Mouse (Mus musculus) megakaryocyte, embryonic 14.5 days (primary cell): Measurements from ENCODE around the gene Pigg. TPM values are rescaled to one million over a fixed set of nuclear protein-coding genes. Genes with fewer than 3 reads are reported as not detected.
A peak's percentile ranks its signal among the peaks of the same experiment; 100 is the strongest.

ENCODE experiments used
- H3K27me3 ChIP-seq: replicated peaks from 2 replicates; pipeline ENCODE3; 2012; ENCODE audit warnings: inconsistent platforms
- H3K36me3 ChIP-seq: replicated peaks from 2 replicates; pipeline ENCODE3; 2012; ENCODE audit warnings: low read length, inconsistent platforms, mixed read lengths
- H3K4me1 ChIP-seq: 2 replicates; pipeline ENCODE4 v1.6.1; 2012; ENCODE audit warnings: inconsistent platforms
- H3K4me3 ChIP-seq: replicated peaks from 2 replicates; pipeline ENCODE3; 2012; ENCODE audit warnings: moderate library complexity, mild to moderate bottlenecking, inconsistent platforms
- H3K9me3 ChIP-seq: 2 replicates; pipeline ENCODE4 v1.6.1; 2012; ENCODE audit warnings: inconsistent platforms
- FLI1 ChIP-seq: IDR thresholded peaks from 2 replicates; pipeline ENCODE4 v1.6.1; 2012; ENCODE audit warnings: low read length, inconsistent platforms, mixed read lengths
- GATA1 ChIP-seq: IDR thresholded peaks from 3 replicates; pipeline ENCODE4 v1.6.1; 2012; ENCODE audit warnings: mixed read lengths, low read length, inconsistent platforms, borderline replicate concordance
- polyA plus RNA-seq: library from polyadenylated mRNA; stranded (reverse); fragments of >175 nt; gene quantifications from 2 replicates; pipeline ENCODE4 v1.2.3, GENCODE M21; 2012; ENCODE audit warnings: low replicate concordance; ENCODE audit not compliant: insufficient read depth

The Pigg gene
- polyA plus RNA-seq, 1 experiment, result 0.55 TPM

DNA sequence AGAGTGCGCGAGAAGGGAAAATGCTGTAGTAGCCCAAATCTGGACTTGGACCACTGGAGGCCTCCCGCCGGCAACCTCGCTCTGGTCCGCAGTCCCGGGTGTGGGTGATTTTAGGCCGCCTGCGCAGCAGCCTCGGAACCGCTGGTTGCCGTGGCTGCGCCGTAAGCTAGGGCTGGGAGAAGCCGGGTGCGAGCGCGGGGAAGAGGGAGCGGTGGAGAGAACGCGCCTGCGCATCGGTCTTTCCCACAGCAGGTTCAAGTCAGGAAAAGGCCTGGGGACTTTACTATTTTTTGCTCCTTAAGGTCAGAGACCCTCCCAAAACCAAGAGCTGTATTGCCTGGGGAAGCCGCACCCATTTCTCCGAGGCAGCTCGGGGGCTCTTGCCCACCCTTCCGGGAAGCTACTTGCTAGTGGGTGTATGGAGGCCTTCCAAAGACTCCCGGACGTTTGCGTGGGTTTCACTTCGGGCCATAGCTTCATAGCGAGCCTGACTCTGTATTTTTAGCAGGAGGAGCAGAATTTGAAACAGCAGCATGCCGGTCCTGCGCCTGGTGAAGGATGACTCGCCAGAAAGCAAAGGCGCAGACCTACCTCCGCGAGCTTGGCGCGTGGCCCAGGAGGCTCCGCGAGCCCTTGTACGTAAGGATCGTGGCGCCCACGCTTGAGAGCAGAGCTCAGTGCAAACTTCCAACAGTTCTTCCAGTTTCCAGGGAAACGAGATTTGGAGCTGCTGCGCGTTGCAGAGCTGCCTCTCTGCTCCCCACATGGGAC lies 56.6 kb downstream of the Pigg start:
- Histone ChIP-seq H3K27me3 (peaks cover 65% of the 10 kb centered on the region), H3K4me3 (peak overlapping the region; percentile 94), H3K4me1 (peaks cover 86% of the 10 kb centered on the region), H3K9me3 (no peaks in the 10 kb centered on the region), H3K36me3 (peaks cover 24% of the 10 kb centered on the region)
- TF ChIP-seq FLI1, result no peak
- TF ChIP-seq GATA1, result no peak

DNA sequence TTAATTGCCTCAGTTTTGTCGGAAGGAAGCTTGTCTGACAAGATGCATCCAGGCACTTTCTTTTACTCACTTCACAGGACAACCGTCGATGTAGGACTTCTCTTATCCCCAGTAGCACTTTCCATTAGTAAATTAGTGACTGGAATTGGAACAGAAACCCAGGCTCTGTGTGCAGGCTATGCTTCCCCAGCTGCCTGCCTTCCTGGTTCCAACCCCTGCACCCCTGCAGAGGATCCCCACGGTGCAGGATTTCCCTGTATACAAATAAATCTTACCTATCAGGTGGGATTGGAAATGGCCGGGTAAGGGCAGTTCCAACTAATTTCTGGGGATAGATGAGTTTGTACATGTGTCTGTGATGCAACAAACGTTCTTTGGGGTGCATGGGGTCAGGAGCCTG lies 57.6 kb downstream of the Pigg start:
- peaks cover 24% of the 10 kb centered on the region for H3K36me3 ChIP-seq
- peaks cover 56% of the 10 kb centered on the region for H3K27me3 ChIP-seq

DNA sequence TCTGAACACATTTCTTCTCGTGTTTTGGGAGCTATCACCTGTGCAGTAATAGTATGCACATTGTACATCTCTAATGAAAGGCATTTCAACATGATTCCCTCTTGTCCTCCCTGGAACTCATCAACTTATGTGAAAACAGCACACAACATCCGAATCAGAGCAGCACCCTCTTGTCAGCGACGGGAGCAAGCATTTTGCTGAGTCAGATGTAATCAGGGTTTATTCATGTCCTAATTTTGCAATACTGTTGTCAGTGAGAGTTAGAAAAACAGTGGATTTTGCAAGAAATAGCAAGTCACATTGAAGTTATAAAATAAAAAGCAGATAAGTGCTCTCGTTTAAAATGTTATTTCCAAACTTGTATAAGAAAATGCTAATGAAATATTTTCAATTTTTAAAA lies 61.7 kb downstream of the Pigg start:
- peaks cover 87% of the 10 kb centered on the region for H3K4me1 ChIP-seq
- H3K4me3 ChIP-seq, result no peak overlapping the region
- peaks cover 44% of the 10 kb centered on the region for H3K36me3 ChIP-seq
- TF ChIP-seq FLI1, result no peak
- no peak for TF ChIP-seq GATA1
- peaks cover 18% of the 10 kb centered on the region for H3K27me3 ChIP-seq
- 0 out of 2 replicates have a peak, but pooled peaks cover 3% of the 10 kb centered on the region for H3K9me3 ChIP-seq

More for the DNA sequence above, 57.6 kb downstream of the Pigg start:
- H3K4me1 ChIP-seq, result peaks cover 85% of the 10 kb centered on the region
- H3K9me3 ChIP-seq, result no peaks in the 10 kb centered on the region
- TF ChIP-seq GATA1, result no peak
- no peak for TF ChIP-seq FLI1
- peak overlapping the region; percentile 94 for H3K4me3 ChIP-seq

DNA sequence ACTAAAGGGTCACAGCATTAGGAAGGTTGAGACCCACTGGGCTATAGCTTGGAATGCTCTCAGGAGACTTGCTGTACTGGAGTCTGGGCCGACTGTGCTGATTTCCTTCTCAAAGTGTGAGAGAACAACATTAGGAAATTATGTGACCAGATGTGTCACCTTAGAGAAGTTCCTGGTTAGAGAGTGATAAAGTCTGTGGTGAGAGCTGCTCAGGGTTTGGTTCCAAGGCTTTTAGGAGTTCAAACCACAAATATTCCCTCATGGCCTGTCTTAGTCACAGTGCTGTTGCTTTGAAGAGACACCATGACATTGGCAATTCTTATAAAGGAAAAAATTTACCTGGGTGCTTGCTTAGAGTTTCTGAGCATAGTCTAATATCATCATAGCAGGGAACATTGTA lies 63.6 kb downstream of the Pigg start:
- peaks cover 13% of the 10 kb centered on the region; the same call in 1 of the 2 replicates for H3K9me3 ChIP-seq
- H3K27me3 ChIP-seq, result peaks cover 8% of the 10 kb centered on the region
- TF ChIP-seq FLI1 (no peak), GATA1 (no peak)
- H3K36me3 ChIP-seq, result peaks cover 53% of the 10 kb centered on the region
- H3K4me3 ChIP-seq, result no peak overlapping the region
- H3K4me1 ChIP-seq, result peaks cover 85% of the 10 kb centered on the region

DNA sequence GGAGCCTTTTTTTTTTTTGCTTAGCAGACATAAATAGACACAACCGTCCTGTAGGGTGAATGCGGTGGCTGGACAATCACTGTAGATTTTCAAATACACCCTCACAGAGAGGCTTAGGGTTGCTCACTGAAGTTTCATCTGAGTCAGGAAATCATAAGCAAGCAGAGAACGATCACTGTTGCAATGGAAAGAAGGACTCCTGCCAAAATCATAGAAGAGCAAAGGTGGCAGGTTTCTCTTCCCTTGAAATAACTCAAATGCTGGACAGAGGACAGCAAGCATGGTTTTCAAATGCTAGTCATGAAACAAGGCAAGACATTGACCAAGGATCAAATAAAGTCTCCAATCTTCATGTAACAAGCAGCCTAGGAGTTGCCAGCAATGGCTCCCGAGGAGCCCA lies 65.9 kb downstream of the Pigg start:
- Histone ChIP-seq H3K27me3 (peaks cover 6% of the 10 kb centered on the region), H3K4me3 (no peak overlapping the region), H3K9me3 (peaks cover 26% of the 10 kb centered on the region), H3K36me3 (peaks cover 52% of the 10 kb centered on the region), H3K4me1 (peaks cover 81% of the 10 kb centered on the region)
- no peak for TF ChIP-seq FLI1
- no peak for TF ChIP-seq GATA1

DNA sequence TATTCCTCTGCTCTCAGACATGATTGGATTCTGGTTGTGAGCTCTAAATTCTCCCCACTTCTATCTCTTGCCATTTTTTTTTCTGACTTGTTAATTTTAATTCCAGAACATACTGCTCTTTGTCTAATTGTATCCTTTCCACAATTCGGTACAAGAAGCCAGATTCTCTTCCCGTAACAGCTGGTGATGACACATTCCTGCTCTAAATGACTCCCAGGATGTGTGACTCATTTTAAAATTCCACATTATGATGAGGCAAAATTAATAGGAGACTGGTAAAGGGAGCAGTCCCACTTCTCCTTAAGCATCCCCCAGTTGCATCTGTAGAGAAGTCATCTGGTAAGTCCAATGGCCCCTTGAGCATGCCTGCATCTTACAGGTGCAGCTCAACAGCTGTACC lies 73.2 kb downstream of the Pigg start:
- no peak for TF ChIP-seq FLI1
- no peak for TF ChIP-seq GATA1
- peaks cover 92% of the 10 kb centered on the region for H3K4me1 ChIP-seq
- peaks cover 2% of the 10 kb centered on the region for H3K27me3 ChIP-seq
- H3K9me3 ChIP-seq, result peaks cover 17% of the 10 kb centered on the region
- H3K36me3 ChIP-seq, result peaks cover 45% of the 10 kb centered on the region
- H3K4me3 ChIP-seq, result no peak overlapping the region

DNA sequence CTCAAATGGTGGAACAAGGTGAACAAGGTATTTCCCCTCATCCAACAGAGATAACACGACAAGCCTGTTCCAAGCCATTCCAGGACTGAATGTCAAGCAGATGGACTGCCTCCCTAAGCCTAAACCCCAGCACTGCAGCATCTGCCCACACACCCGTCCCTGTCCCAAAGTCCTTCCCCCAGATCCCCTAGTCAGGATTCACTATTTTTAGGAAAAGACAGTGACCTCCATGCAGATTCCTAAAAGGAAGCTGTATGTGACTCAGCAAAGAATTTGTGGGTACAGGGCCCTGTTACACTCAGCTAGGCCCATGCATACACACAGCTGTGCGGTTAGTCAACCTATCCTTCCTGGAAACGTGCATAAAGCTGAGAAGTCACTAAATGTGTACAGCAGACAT lies 74.0 kb downstream of the Pigg start:
- Histone ChIP-seq H3K36me3 (peaks cover 44% of the 10 kb centered on the region), H3K27me3 (peaks cover 2% of the 10 kb centered on the region), H3K9me3 (peaks cover 9% of the 10 kb centered on the region), H3K4me3 (no peak overlapping the region), H3K4me1 (peaks cover 92% of the 10 kb centered on the region)
- TF ChIP-seq FLI1, result no peak
- no peak for TF ChIP-seq GATA1

DNA sequence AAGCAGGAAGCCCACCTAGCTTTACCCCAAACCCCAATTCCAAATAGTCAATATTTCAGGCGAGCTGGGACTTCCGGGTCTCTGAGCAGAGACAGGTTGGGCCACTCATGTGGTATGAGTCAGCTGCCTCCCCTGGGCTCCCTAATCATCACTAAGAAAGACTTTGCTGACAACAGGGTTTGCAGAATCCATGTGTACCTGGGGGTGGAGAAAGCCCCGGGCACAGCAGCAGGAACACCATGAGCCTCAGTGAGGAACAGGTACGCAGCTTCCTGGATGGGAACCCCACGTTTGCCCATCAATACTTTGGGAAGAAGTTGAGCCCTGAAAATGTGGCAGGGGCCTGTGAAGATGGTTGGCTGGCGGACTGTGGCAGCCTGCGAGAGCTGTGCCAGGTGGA lies 75.8 kb downstream of the Pigg start, which contains the start of gene Pde6b:
Gene Pde6b, plus strand, starts transcription at position 191 of the 400 bp plus-strand sequence.
- TF ChIP-seq GATA1, result no peak
- no peak for TF ChIP-seq FLI1
- peaks cover 99% of the 10 kb centered on the region for H3K4me1 ChIP-seq
- H3K27me3 ChIP-seq, result peaks cover 2% of the 10 kb centered on the region
- no peak within 1 kb of the TSS for H3K4me3 ChIP-seq
- no peaks in the 10 kb centered on the region for H3K9me3 ChIP-seq
- H3K36me3 ChIP-seq, result peaks cover 37% of the 10 kb centered on the region

DNA sequence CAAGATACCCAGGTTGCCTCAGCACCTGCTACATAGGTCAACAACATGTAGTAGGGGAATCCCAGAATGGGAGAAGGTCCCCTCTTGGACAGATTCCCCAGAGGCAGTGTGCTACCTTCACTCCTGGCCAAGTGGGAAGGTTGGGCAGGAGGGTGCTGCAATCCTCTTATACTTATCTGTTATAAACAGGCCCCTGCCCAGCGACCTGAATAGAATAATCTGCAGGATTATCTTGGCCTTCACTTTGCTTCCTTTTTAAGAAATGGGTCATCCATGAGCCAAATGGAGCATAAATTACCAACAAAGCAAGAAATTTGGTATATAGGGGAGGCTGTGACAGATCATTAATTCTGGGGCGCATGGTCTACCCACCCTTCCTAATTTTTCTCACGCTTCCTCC lies 77.3 kb downstream of the Pigg start:
- H3K36me3 ChIP-seq, result peaks cover 36% of the 10 kb centered on the region
- H3K9me3 ChIP-seq, result no peaks in the 10 kb centered on the region
- H3K4me1 ChIP-seq, result peaks cover 100% of the 10 kb centered on the region
- H3K4me3 ChIP-seq, result no peak overlapping the region
- H3K27me3 ChIP-seq, result peaks cover 2% of the 10 kb centered on the region
- TF ChIP-seq FLI1, result no peak
- no peak for TF ChIP-seq GATA1

Other genes starting within 250 kb of the Pigg start
- gene Mtf2, start 246.9 kb upstream of the Pigg start, polyA plus RNA-seq, result 5.8 and 11.6 TPM in 2 replicates
- gene Tmed5, start 180.0 kb upstream of the Pigg start, polyA plus RNA-seq, result 18.5 and 35.6 TPM in 2 replicates
- gene Ccdc18, start 179.7 kb upstream of the Pigg start, polyA plus RNA-seq, result 0.30 TPM in 1 of 2 replicates, not detected in the other
- 12.5 and 20.5 TPM in 2 replicates for gene Dr1, start 43.7 kb upstream of the Pigg start, polyA plus RNA-seq
- gene Gm42517, start 55.3 kb downstream of the Pigg start, polyA plus RNA-seq, result 101 and 308 TPM in 2 replicates
- gene Pde6b, start 75.8 kb downstream of the Pigg start, polyA plus RNA-seq, result not detected in 2 replicates
- 46.6 and 183 TPM in 2 replicates for gene Atp5k, start 121.8 kb downstream of the Pigg start, polyA plus RNA-seq
- 0.86 TPM in 1 of 2 replicates, not detected in the other for gene Mfsd7a, start 136.3 kb downstream of the Pigg start, polyA plus RNA-seq
- gene Pcgf3, start 148.6 kb downstream of the Pigg start, polyA plus RNA-seq, result 3.8 and 9.2 TPM in 2 replicates
- gene Cplx1, start 237.4 kb downstream of the Pigg start, polyA plus RNA-seq, result 0.19 and 2.0 TPM in 2 replicates